Mouse (Mus musculus) ES-E14 (cell line): Measurements from ENCODE around the gene Klk15.

Source experiments
- HCFC1 ChIP-seq: IDR thresholded peaks from 2 replicates; pipeline ENCODE4 v1.6.1; 2012; ENCODE audit warnings: low read length, inconsistent platforms, borderline replicate concordance; ENCODE audit not compliant: insufficient read depth
- ZC3H11A ChIP-seq: IDR thresholded peaks from 2 replicates; pipeline ENCODE4 v1.6.1; 2012; ENCODE audit warnings: low read depth, mild to moderate bottlenecking, inconsistent platforms, low read length, borderline replicate concordance

DNA sequence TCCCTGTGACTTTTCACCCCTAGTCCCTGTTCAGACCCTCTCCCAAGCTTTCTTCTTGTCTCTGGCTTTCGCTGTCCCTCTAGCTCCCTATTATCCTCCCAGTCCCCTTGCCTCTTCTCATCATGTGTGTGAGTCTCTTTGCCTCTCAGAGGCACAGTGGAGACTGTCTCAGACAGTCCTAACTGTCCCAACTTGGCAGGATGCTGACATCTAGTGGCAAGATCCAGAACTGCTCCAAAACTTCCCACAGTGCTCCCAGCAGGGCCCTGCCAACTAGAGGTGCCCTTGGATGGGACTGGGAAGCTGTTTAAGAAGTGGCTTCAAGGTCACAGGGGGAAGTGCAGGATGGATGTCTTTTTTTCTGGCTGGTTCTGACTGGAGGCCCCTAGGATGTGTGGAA, 38.7 kb upstream of the Klk15 start:
- TF ChIP-seq ZC3H11A (peak; percentile 58; the same call in 1 of the 2 replicates), HCFC1 (no peak)
